Mouse (Mus musculus) forebrain, embryonic 14.5 days (tissue): ENCODE measurements at regions not wholly inside any gene's neighbourhood (a gene's known extent, or its start where the extent isn't known, plus 50 kb on each side); places are given as distances from the start of the nearest gene placed in this dataset.

Experiments used
- ATAC-seq: fragments of 200-750 bp; cut with Nextera tagmentation; 2 replicates; pipeline ENCODE4 v1.8.0; 2017; ENCODE audit warnings: mild to moderate bottlenecking, moderate library complexity
- DNase-seq: peaks from one replicate; pipeline ENCODE4 v3.0.0-alpha.2; 2015; ENCODE audit warnings: low spot score
- H3K27ac ChIP-seq: fragments of 300-500 bp; sonication (generic); 2 replicates; pipeline ENCODE4 v1.5.1; 2014; ENCODE audit warnings: low read depth, mild to moderate bottlenecking, control low read depth, low read length, moderate library complexity
- H3K27me3 ChIP-seq: fragments of 300-500 bp; sonication (generic); replicated peaks from 2 replicates; pipeline ENCODE4 v1.6.1; 2014; ENCODE audit warnings: low read length, control low read depth, mixed read lengths; ENCODE audit not compliant: control insufficient read depth, insufficient read depth
- H3K36me3 ChIP-seq: fragments of 300-500 bp; sonication (generic); 2 replicates; pipeline ENCODE4 v1.6.1; 2014; ENCODE audit warnings: low read length, control low read depth; ENCODE audit not compliant: control insufficient read depth, insufficient read depth
- H3K4me1 ChIP-seq: fragments of 300-500 bp; sonication (generic); 2 replicates; pipeline ENCODE4 v1.6.1; 2014; ENCODE audit warnings: antibody characterized with exemption, low read length, control low read depth; ENCODE audit not compliant: control insufficient read depth, insufficient read depth
- H3K4me2 ChIP-seq: fragments of 300-500 bp; sonication (generic); 2 replicates; pipeline ENCODE4 v1.6.1; 2014; ENCODE audit warnings: mild to moderate bottlenecking, control low read depth, low read length
- H3K4me3 ChIP-seq: fragments of 300-500 bp; sonication (generic); 2 replicates; pipeline ENCODE4 v1.5.1; 2014; ENCODE audit warnings: low read depth, low read length, control low read depth
- H3K9ac ChIP-seq: fragments of 300-500 bp; sonication (generic); 2 replicates; pipeline ENCODE4 v1.6.1; 2014; ENCODE audit warnings: mild to moderate bottlenecking, low read length, control low read depth, moderate library complexity
- H3K9me3 ChIP-seq: fragments of 300-500 bp; sonication (generic); replicated peaks from 2 replicates; pipeline ENCODE4 v1.6.1; 2016; ENCODE audit warnings: low read length, control low read depth, mixed read lengths; ENCODE audit not compliant: control insufficient read depth
- WGBS: fragments of 180-500 bp; shearing (Covaris S2); extraction: QIAGEN DNeasy Blood & Tissue Kit; methylation state at CpG from one replicate; pipeline ENCODE4 v1.1.7; 2014; 5-methylcytosine and 5-hydroxymethylcytosine counted together

DNA sequence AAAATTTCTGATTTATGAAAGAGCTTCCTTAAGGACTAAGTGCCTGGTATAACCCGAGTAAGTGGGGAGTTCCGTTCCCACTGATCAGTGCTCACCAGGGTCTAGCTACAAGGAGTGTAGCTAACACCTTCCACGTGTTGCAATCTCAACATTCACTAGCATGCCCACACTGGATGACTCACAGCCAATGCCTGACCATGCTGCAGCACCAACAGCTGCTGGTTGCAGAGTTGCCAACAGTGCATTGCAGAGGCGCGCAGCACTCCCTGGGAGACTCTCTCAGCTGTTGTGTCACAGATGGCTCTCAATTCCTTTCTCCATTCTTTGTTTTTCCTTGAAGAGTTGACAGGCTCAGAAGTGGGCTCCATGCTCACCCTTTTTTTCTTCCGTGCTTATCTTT lies 787.5 kb upstream of the Tenm3 start:
- WGBS: 76% methylated on average over 6 of the region's 6 CpGs
- ATAC-seq: no peak
- H3K36me3 ChIP-seq: no peaks in the 10 kb centered on the region
- no peak overlapping the region for H3K9ac ChIP-seq
- H3K4me2 ChIP-seq: no peak overlapping the region
- no peaks in the 10 kb centered on the region for H3K4me1 ChIP-seq
- H3K27ac ChIP-seq: no peak overlapping the region
- H3K4me3 ChIP-seq: no peak overlapping the region
- peak; percentile 7 for DNase-seq
- no peaks in the 10 kb centered on the region for H3K9me3 ChIP-seq
- no peaks in the 10 kb centered on the region for H3K27me3 ChIP-seq

- Histone ChIP-seq H3K27me3 (no peaks in the 10 kb centered on the region), H3K9ac (no peak overlapping the region), H3K27ac (no peak overlapping the region), H3K4me3 (no peak overlapping the region), H3K4me2 (no peak overlapping the region), H3K4me1 (no peaks in the 10 kb centered on the region), H3K36me3 (no peaks in the 10 kb centered on the region), H3K9me3 (no peaks in the 10 kb centered on the region)
- ATAC-seq (peak; percentile 40; the same call in 1 of the 2 replicates), DNase-seq (peak; percentile 60)
- 6% methylated on average over 10 of the region's 10 CpGs for WGBS
Observed at GRCm38 (mm10) chr8:49627966-49628495, 784.3 kb upstream of the Tenm3 start.

DNA sequence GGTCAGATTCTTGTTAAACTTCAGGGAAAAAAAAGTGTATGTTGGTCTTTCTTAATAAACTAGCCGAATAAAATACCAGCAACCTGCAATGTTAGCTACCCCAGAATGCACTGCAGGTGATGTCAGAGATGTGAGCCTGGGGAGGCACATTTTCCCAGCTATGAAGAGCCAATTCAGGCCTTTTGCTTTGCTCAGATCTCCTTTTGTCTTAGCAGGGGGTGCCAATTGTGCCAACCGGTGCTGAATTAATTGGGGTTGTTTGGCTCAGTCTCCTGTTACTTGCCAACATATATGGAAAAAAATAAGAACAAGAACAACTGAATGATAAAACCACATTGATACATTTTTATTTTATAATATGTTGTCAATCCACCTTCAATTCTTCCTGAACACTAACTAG lies 751.8 kb upstream of the Tenm3 start:
- Histone ChIP-seq H3K4me1 (0 out of 2 replicates have a peak, but pooled peaks cover 2% of the 10 kb centered on the region), H3K9ac (no peak overlapping the region), H3K9me3 (no peaks in the 10 kb centered on the region), H3K4me3 (no peak overlapping the region), H3K36me3 (no peaks in the 10 kb centered on the region), H3K27me3 (no peaks in the 10 kb centered on the region), H3K27ac (no peak overlapping the region), H3K4me2 (no peak overlapping the region)
- ATAC-seq: peak; percentile 46; the same call in 1 of the 2 replicates
- peak; percentile 63 for DNase-seq
- WGBS: 16% methylated on average over 2 of the region's 2 CpGs

- ATAC-seq (no peak), DNase-seq (peak; percentile 18)
Observed at GRCm38 (mm10) chr8:49567423-49567822, 723.7 kb upstream of the Tenm3 start.

GRCm38 (mm10) chr8:49563499-49564279 lies 719.9 kb upstream of the Tenm3 start:
- Histone ChIP-seq H3K27me3 (no peaks in the 10 kb centered on the region), H3K36me3 (no peaks in the 10 kb centered on the region), H3K4me3 (no peak overlapping the region), H3K27ac (no peak overlapping the region), H3K4me1 (no peaks in the 10 kb centered on the region), H3K4me2 (no peak overlapping the region), H3K9me3 (no peaks in the 10 kb centered on the region), H3K9ac (no peak overlapping the region)
- DNase-seq (peak; percentile 79), ATAC-seq (peak; percentile 94)
- WGBS: 43% methylated on average over 5 of the region's 5 CpGs

More at GRCm38 (mm10) chr8:49567423-49567822, 723.7 kb upstream of the Tenm3 start:
- H3K9me3 ChIP-seq: no peaks in the 10 kb centered on the region
- H3K27ac ChIP-seq: no peak overlapping the region
- WGBS: 56% methylated on average over 3 of the region's 3 CpGs
- H3K4me2 ChIP-seq: no peak overlapping the region
- H3K4me3 ChIP-seq: no peak overlapping the region
- H3K27me3 ChIP-seq: no peaks in the 10 kb centered on the region
- no peak overlapping the region for H3K9ac ChIP-seq
- H3K4me1 ChIP-seq: no peaks in the 10 kb centered on the region
- no peaks in the 10 kb centered on the region for H3K36me3 ChIP-seq

GRCm38 (mm10) chr8:49562976-49563375 lies 719.2 kb upstream of the Tenm3 start:
- no peak overlapping the region for H3K27ac ChIP-seq
- DNase-seq (no peak), ATAC-seq (no peak)
- H3K4me1 ChIP-seq: no peaks in the 10 kb centered on the region
- H3K27me3 ChIP-seq: no peaks in the 10 kb centered on the region
- H3K36me3 ChIP-seq: no peaks in the 10 kb centered on the region
- no peak overlapping the region for H3K9ac ChIP-seq
- no peak overlapping the region for H3K4me3 ChIP-seq
- no peaks in the 10 kb centered on the region for H3K9me3 ChIP-seq
- WGBS: 74% methylated on average over 4 of the region's 4 CpGs
- H3K4me2 ChIP-seq: no peak overlapping the region

DNA sequence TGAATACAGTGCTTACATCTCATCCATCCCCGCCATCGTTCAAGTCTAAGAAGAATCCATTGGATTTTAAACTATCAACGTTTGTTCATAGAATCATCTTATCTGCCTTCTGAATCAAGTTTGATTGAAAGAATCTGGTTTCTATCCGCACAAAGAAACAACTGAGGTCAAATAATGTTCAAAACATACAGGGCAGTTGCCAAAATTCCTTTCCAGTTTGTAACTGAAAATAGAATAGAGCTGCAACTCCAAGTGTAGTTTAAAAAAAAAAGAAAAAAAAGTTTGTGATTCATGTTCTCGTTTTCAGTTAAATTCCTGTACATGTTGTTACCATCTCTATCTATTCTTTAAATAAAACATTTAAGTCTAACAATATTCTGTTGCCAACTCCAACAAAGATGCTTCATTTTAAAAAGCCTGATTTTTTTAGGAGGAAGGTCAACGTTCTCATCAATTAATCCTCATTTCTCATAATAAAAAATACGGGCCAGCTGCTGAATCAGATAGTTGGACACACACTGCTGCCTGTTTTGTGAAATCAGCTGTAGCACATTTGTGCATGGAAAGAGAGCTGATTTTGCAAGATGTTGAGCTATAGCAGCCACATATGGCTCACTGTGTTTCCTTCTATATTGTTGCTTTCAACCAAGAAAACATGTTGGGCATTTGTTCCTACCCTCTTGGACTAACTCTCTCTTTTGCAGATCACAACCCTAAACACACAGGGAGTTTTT lies 712.1 kb upstream of the Tenm3 start:
- H3K9me3 ChIP-seq: no peaks in the 10 kb centered on the region
- H3K9ac ChIP-seq: no peak overlapping the region
- DNase-seq (peak; percentile 16), ATAC-seq (no peak)
- no peaks in the 10 kb centered on the region for H3K4me1 ChIP-seq
- no peak overlapping the region for H3K4me2 ChIP-seq
- no peaks in the 10 kb centered on the region for H3K36me3 ChIP-seq
- no peak overlapping the region for H3K4me3 ChIP-seq
- no peak overlapping the region for H3K27ac ChIP-seq
- WGBS: 85% methylated on average over 7 of the region's 7 CpGs
- H3K27me3 ChIP-seq: no peaks in the 10 kb centered on the region

- no peak for ATAC-seq
- no peaks in the 10 kb centered on the region for H3K36me3 ChIP-seq
- 72% methylated on average over 3 of the region's 3 CpGs for WGBS
Observed at GRCm38 (mm10) chr8:49553175-49553574, 709.4 kb upstream of the Tenm3 start.

GRCm38 (mm10) chr8:49543321-49543720 lies 699.6 kb upstream of the Tenm3 start:
- Histone ChIP-seq H3K27me3 (no peaks in the 10 kb centered on the region), H3K9me3 (no peaks in the 10 kb centered on the region), H3K4me1 (no peaks in the 10 kb centered on the region), H3K4me3 (no peak overlapping the region), H3K9ac (no peak overlapping the region), H3K36me3 (no peaks in the 10 kb centered on the region), H3K27ac (no peak overlapping the region), H3K4me2 (no peak overlapping the region)
- ATAC-seq (no peak), DNase-seq (peak; percentile 37)
- 88% methylated on average over 4 of the region's 4 CpGs for WGBS

More at GRCm38 (mm10) chr8:49553175-49553574, 709.4 kb upstream of the Tenm3 start:
- no peak overlapping the region for H3K4me2 ChIP-seq
- H3K9me3 ChIP-seq: no peaks in the 10 kb centered on the region
- H3K4me1 ChIP-seq: no peaks in the 10 kb centered on the region
- no peak overlapping the region for H3K4me3 ChIP-seq
- H3K27me3 ChIP-seq: no peaks in the 10 kb centered on the region
- no peak overlapping the region for H3K9ac ChIP-seq
- peak; percentile 68 for DNase-seq
- H3K27ac ChIP-seq: no peak overlapping the region
